ENCODE assay signal across 14 mouse cellular contexts in the genomic region with DNA sequence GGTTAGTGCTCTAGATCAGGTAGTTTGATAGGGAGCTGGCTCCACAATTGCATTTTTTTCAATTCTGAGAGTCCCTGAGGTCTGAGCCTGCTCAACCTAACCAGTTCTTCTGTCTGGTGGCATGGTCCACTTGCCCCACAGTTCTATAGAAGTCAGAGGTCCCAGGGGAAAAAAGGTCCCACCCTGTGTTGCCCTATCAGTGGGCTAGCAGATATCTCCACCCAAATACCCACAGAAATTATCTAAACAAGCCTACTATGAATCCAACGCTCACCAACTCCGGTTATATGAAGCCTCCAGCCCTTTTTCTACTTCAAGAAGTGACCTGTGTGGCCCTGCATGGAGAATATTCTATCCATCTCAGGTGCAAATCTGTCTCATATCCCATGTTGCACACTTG. TPM values are rescaled to one million over a fixed set of nuclear protein-coding genes. Genes with fewer than 3 reads are reported as not detected.
A peak's percentile ranks its signal among the peaks of the same experiment; 100 is the strongest.
DNase-seq lines count a peak whose midpoint lies in the region; ATAC-seq lines count a peak whose summit lies in the region.
"Had no signal": no experiment of that assay in that cellular context is flagged by ENCODE, and none has a peak within 500 bp of the region (broad histone marks: within the 10 kb centered on the region; RNA-seq: fewer than 3 reads in every experiment).

No protein-coding gene starts in this region.

- DNase-seq in heart, embryonic 10.5 days (ENCODE audit: low spot score): no peak
- no peak for DNase-seq in heart, postnatal 10 days
- no peak for DNase-seq in lung, adult 18-20 months
- DNase-seq in left cerebral cortex, adult 8-10 months (ENCODE audit: low spot score in 2 of 2): no peak
- no peak for DNase-seq in urinary bladder, postnatal 14 days (ENCODE audit: low spot score)
- DNase-seq: adrenal gland, postnatal 25 days; cerebellum, adult 9-10 months; gastrocnemius, postnatal 14 days; kidney, adult 11 months; retina, postnatal 1 day had no signal

- no peaks in the 10 kb centered on the region for H3K9me3 ChIP-seq in heart, embryonic 10.5 days
- no peaks in the 10 kb centered on the region for H3K9me3 ChIP-seq in lung, embryonic 15.5 days
- no peaks in the 10 kb centered on the region for H3K9me3 ChIP-seq in hindbrain, embryonic 16.5 days (ENCODE audit: control insufficient read depth, low read length)
- H3K9me3 ChIP-seq: embryonic facial prominence, embryonic 13.5 days had no signal

- no peaks in the 10 kb centered on the region for H3K36me3 ChIP-seq in heart, embryonic 10.5 days
- no peaks in the 10 kb centered on the region for H3K36me3 ChIP-seq in lung, embryonic 15.5 days
- H3K36me3 ChIP-seq in hindbrain, embryonic 16.5 days (ENCODE audit: control insufficient read depth, insufficient read depth, low read length): no peaks in the 10 kb centered on the region
- H3K36me3 ChIP-seq: embryonic facial prominence, embryonic 13.5 days had no signal

- intact Hi-C loops in heart, postnatal 10 days (cut with DNase I): no loop called here

- no peak overlapping the region for H3K4me3 ChIP-seq in heart, embryonic 10.5 days
- H3K4me3 ChIP-seq in lung, embryonic 15.5 days: no peak overlapping the region
- H3K4me3 ChIP-seq in hindbrain, embryonic 16.5 days (ENCODE audit: low read length): no peak overlapping the region
- H3K4me3 ChIP-seq: embryonic facial prominence, embryonic 13.5 days had no signal

- H3K4me2 ChIP-seq in lung, embryonic 15.5 days: 0 out of 2 replicates have a peak overlapping the region, but pooled peaks have one; percentile 17
- H3K4me2 ChIP-seq in hindbrain, embryonic 16.5 days (ENCODE audit: low read length): no peak overlapping the region
- H3K4me2 ChIP-seq: embryonic facial prominence, embryonic 13.5 days had no signal

- peak overlapping the region; percentile 49; the same call in 1 of the 2 replicates for H3K27ac ChIP-seq in heart, embryonic 10.5 days
- peak overlapping the region; percentile 93 for H3K27ac ChIP-seq in lung, embryonic 15.5 days
- peak overlapping the region; percentile 67 for H3K27ac ChIP-seq in hindbrain, embryonic 16.5 days (ENCODE audit: low read depth, low read length)

- H3K4me1 ChIP-seq in heart, embryonic 10.5 days: peaks cover 9% of the 10 kb centered on the region; the same call in 1 of the 2 replicates
- H3K4me1 ChIP-seq in lung, embryonic 15.5 days: peaks cover 52% of the 10 kb centered on the region
- no peaks in the 10 kb centered on the region for H3K4me1 ChIP-seq in hindbrain, embryonic 16.5 days (ENCODE audit: control insufficient read depth, insufficient read depth, low read depth, low read length)

- H3K27me3 ChIP-seq in heart, embryonic 10.5 days (ENCODE audit: insufficient read depth, poor library complexity, severe bottlenecking): peaks cover 10% of the 10 kb centered on the region; the same call in 1 of the 2 replicates
- H3K27me3 ChIP-seq in lung, embryonic 15.5 days: no peaks in the 10 kb centered on the region
- no peaks in the 10 kb centered on the region for H3K27me3 ChIP-seq in hindbrain, embryonic 16.5 days (replicated peaks; ENCODE audit: control insufficient read depth, insufficient read depth, low read length)
- H3K27me3 ChIP-seq: embryonic facial prominence, embryonic 13.5 days had no signal

- no peak overlapping the region for H3K9ac ChIP-seq in lung, embryonic 15.5 days
- no peak overlapping the region for H3K9ac ChIP-seq in hindbrain, embryonic 16.5 days (ENCODE audit: low read depth, low read length)
- H3K9ac ChIP-seq: embryonic facial prominence, embryonic 13.5 days had no signal

- 81% methylated on average over 2 of the region's 2 CpGs for WGBS in heart, embryonic 10.5 days
- WGBS in lung, embryonic 15.5 days: 62% methylated on average over 2 of the region's 2 CpGs
- 91% methylated on average over 2 of the region's 2 CpGs for WGBS in hindbrain, embryonic 16.5 days

- ATAC-seq in lung, embryonic 15.5 days (ENCODE audit: borderline replicate concordance, extremely low read depth, low FRiP score, low TSS enrichment): no peak
- no peak for ATAC-seq in hindbrain, embryonic 16.5 days
- ATAC-seq in megakaryocyte progenitor cell, adult 5-6 weeks (replicated peaks; ENCODE audit: poor library complexity): peak; percentile 41

RNA-seq across cellular contexts. Expression of a gene that starts 20.9 kb away (rescaled TPM):
- polyA plus RNA-seq in heart, embryonic 10.5 days (2016; fragmentation: Nextera tagmentation; extraction: Ambion mirVana): 31.9 and 39.6 TPM in 2 replicates
- total RNA-seq in heart, postnatal 10 days (2021): 10 to 100 TPM; 10.7 to 13.0 TPM
- polyA plus RNA-seq in lung, embryonic 15.5 days (2015; fragmentation: Nextera tagmentation; extraction: Ambion mirVana): 86.3 and 99.2 TPM in 2 replicates
- polyA plus RNA-seq in hindbrain, embryonic 16.5 days (2015; fragmentation: Nextera tagmentation; extraction: Ambion mirVana): 71.6 and 72.9 TPM in 2 replicates
- total RNA-seq in megakaryocyte progenitor cell, adult 5-6 weeks (2015): 12.7 and 13.5 TPM in 2 replicates
- 21.6 and 26.5 TPM in 2 replicates for total RNA-seq in megakaryocyte progenitor cell, adult 5-6 weeks (2017)
- 10 to 100 TPM; 41.8 to 46.2 (median 44.9) TPM for total RNA-seq in left cerebral cortex, adult 8-10 months (2022)
